Mouse (Mus musculus): ENCODE results near the gene Caskin1.

DNA sequence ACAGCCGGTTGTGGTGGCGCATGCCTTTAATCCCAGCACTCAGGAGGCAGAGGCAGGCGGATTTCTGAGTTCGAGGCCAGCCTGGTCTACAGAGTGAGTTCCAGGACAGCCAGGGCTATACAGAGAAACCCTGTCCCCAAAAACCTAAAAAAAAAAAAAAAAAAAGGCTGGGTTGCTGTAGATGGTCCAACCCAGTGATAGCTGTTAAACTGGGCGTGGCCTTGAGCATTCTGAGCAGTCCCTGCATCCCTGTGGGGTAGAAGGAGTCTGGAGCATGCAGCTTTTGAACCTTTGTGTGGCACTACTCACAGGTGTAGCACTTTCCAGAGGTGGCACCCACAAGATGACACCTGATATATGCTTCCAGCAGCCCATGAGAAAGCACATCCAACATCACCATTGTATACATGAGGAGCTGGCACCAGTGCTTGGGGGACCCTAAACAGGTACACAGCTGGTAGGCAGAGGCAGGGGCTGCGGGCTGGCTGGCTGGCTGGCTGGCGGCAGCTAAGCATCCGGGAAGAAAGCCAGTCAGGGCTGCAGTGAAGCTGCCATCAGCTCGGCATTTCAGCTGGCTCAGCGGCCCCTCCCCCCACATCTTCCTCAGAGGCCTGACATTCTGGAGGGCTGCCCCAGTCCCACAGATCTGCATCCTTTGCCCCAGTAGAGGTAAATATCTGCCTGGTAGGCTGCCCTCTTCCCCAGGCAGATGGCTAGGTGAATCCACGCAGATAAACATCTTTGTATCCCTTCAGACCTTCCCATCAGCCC, 3.1 kb upstream of the Caskin1 start:
- TF ChIP-seq CTCF (IDR thresholded peaks at IDR 0.05; ENCODE audit: low read depth) (no peak), EP300 (IDR thresholded peaks at IDR 0.05; ENCODE audit: low read depth) (no peak)

Measured in liver, embryonic 14.5 days (tissue).